Mouse (Mus musculus): ENCODE measurements at regions not wholly inside any gene's neighbourhood (a gene's known extent, or its start where the extent isn't known, plus 50 kb on each side); places are given as distances from the start of the nearest gene placed in this dataset.

DNA sequence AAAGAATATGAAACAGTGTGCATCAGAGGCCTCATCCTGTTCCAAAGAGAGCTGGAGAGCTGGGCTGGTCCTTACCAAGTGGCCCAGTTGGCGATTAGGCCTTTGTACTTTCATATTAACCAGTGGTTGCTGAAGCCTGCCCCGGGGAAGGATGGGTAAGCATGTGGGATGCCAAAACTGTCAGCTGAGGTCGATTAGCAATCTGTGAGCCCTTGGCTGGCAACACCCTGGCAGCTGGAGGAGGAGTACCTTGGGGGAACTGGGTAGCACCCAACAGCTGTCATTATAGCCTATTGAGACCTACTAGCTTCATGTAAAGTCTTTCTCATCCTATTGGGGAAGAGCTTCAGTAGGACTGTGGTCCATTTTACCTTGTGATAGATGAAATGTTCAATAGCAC lies 277.2 kb upstream of the 4930583I09Rik start:
- TF ChIP-seq POLR2A (IDR thresholded peaks at IDR 0.05; ENCODE audit: borderline replicate concordance, extremely low read depth, low read depth, low read length), result no peak
- TF ChIP-seq CTCF (IDR thresholded peaks at IDR 0.05; ENCODE audit: insufficient read depth, low read length), result no peak
